Mouse (Mus musculus) forebrain, embryonic 10.5 days (tissue): Measurements from ENCODE around the gene Sorbs2. TPM values are rescaled to one million over a fixed set of nuclear protein-coding genes. Genes with fewer than 3 reads are reported as not detected.

Source experiments
- DNase-seq: peaks from one replicate; pipeline ENCODE4 v3.0.0-alpha.2; 2017; ENCODE audit warnings: low spot score; ENCODE audit errors: extremely low spot score
- H3K27ac ChIP-seq: fragments of 300-500 bp; sonication (generic); 2 replicates; pipeline ENCODE4 v1.5.1; 2016; ENCODE audit warnings: mild to moderate bottlenecking
- H3K27me3 ChIP-seq: fragments of 300-500 bp; sonication (generic); 2 replicates; pipeline ENCODE4 v1.6.1; 2016; ENCODE audit warnings: mild to moderate bottlenecking; ENCODE audit not compliant: poor library complexity, severe bottlenecking
- H3K36me3 ChIP-seq: fragments of 300-500 bp; sonication (generic); replicated peaks from 2 replicates; pipeline ENCODE4 v1.6.1; 2016; ENCODE audit warnings: mild to moderate bottlenecking, moderate library complexity
- H3K4me1 ChIP-seq: fragments of 300-500 bp; sonication (generic); 2 replicates; pipeline ENCODE4 v1.6.1; 2016
- H3K4me3 ChIP-seq: fragments of 300-500 bp; sonication (generic); 2 replicates; pipeline ENCODE4 v1.5.1; 2016; ENCODE audit warnings: mild to moderate bottlenecking, moderate library complexity
- H3K9me3 ChIP-seq: fragments of 300-500 bp; sonication (generic); 2 replicates; pipeline ENCODE4 v1.6.1; 2016; ENCODE audit warnings: mild to moderate bottlenecking, moderate library complexity
- WGBS: fragments of 180-500 bp; shearing (Covaris S2); methylation state at CpG from one replicate; pipeline ENCODE4 v1.1.7; 2016; 5-methylcytosine and 5-hydroxymethylcytosine counted together
- polyA plus RNA-seq: library from polyadenylated mRNA; unstranded; fragments of >200 nt; fragmentation: Nextera tagmentation; extraction: Ambion mirVana; gene quantifications from 2 replicates; pipeline ENCODE4 v1.2.1, GENCODE M21; 2016

The Sorbs2 gene
- polyA plus RNA-seq, 1 experiment from 2014 or later: 48.3 TPM

DNA sequence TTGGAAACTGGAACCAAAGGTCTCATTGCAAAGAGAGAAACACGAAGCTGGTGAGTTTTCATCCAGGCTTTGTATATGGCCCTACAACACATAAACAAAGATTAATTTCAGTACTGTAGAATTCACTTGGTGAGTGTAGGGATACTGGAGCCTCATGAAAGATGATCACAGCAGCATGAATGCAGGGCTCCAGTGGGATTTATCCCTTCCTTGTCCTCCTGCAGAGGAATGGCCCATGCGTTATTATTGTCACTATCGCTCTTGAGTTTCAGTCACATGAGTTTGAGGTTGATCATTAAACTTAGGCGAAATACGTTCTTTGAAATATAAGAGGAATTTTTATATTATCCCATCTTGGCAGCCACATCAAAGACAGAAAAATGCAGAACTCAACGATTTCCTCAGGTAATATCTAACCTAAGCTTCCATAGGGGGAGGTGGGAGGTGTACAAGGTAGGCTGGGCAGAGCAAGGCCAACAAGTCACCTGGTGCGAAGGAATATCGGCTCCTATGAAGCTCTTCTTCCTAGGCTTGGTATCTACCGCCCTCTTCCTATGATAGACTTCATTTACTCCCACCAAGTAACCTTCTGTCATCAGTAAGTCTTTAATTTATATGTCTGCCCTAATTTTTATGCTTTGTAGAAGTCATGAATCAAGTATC is 76.9 kb downstream of the Sorbs2 start:
- H3K27ac ChIP-seq: no peak overlapping the region
- H3K27me3 ChIP-seq: no peaks in the 10 kb centered on the region
- DNase-seq: no peak
- H3K4me1 ChIP-seq: peaks cover 3% of the 10 kb centered on the region; the same call in 1 of the 2 replicates
- WGBS: 95% methylated on average over 9 of the region's 9 CpGs
- H3K9me3 ChIP-seq: no peaks in the 10 kb centered on the region
- no peak overlapping the region for H3K4me3 ChIP-seq
- no peaks in the 10 kb centered on the region for H3K36me3 ChIP-seq

DNA sequence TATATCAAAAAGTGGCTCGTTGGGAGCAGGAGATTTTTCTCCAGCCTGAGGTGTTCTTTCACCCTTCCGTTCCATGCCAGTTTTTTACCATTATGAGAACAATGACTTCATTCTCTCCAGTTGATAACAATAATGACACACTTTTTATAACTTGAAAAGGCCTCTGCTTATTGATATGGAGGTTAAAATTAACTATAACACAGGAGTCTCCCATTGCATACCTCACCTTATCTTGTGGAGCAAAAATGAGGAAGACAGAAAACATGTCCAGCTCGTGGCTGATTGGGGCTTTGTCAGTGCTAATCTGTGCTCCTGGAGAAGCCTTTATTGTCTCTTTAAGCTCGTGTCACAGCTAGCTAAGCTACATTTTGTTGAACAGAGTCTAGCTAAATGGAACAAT is 77.6 kb downstream of the Sorbs2 start:
- no peak for DNase-seq
- no peaks in the 10 kb centered on the region for H3K27me3 ChIP-seq
- H3K4me3 ChIP-seq: no peak overlapping the region
- H3K36me3 ChIP-seq: no peaks in the 10 kb centered on the region
- WGBS: 48% methylated on average over 4 of the region's 4 CpGs
- H3K27ac ChIP-seq: no peak overlapping the region
- no peaks in the 10 kb centered on the region for H3K9me3 ChIP-seq
- peaks cover 3% of the 10 kb centered on the region; the same call in 1 of the 2 replicates for H3K4me1 ChIP-seq

DNA sequence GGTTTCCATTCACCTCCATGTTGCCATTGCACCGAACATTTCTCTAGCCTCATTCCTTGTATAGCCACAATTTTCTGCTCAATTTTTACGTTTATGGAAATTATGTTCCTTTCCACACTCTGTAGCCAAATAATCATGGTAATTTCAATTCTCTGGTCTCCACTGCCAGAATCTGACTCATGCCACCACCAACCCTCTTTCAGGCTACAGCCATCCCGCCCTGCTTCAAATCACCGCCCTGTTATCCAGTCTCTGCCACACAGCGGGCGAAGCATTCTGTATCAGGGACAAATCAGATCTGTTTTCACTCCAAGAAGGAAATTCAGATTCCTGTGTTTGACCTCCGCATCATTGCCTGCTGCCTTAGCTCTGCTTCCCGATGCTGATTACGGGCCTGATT is 79.4 kb downstream of the Sorbs2 start:
- Histone ChIP-seq H3K4me1 (peaks cover 3% of the 10 kb centered on the region; the same call in 1 of the 2 replicates), H3K27me3 (no peaks in the 10 kb centered on the region), H3K4me3 (no peak overlapping the region), H3K36me3 (no peaks in the 10 kb centered on the region), H3K9me3 (no peaks in the 10 kb centered on the region), H3K27ac (no peak overlapping the region)
- 96% methylated on average over 9 of the region's 9 CpGs for WGBS
- no peak for DNase-seq

DNA sequence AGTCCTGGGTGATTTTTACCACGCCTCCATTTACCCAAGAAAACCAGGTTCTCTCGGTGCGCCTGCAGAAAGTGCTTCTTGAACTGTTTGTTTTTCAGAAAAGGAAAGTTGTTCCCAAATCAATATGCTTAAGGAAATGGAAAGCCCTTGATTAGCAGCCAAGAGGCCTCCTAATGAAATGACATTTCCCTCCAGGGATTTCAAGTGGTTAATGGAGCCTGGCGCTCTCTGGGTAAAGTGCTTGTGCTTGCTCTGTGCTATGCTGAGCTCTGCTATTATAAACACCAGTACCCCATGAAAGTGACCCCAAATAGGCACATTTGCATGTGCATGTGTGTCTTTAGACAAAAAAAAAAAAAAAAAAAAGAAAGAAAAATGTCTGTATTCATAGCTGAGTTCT is 84.3 kb downstream of the Sorbs2 start:
- Histone ChIP-seq H3K9me3 (no peaks in the 10 kb centered on the region), H3K4me1 (no peaks in the 10 kb centered on the region), H3K27ac (no peak overlapping the region), H3K36me3 (no peaks in the 10 kb centered on the region), H3K27me3 (no peaks in the 10 kb centered on the region), H3K4me3 (no peak overlapping the region)
- DNase-seq: no peak
- WGBS: 91% methylated on average over 4 of the region's 4 CpGs

DNA sequence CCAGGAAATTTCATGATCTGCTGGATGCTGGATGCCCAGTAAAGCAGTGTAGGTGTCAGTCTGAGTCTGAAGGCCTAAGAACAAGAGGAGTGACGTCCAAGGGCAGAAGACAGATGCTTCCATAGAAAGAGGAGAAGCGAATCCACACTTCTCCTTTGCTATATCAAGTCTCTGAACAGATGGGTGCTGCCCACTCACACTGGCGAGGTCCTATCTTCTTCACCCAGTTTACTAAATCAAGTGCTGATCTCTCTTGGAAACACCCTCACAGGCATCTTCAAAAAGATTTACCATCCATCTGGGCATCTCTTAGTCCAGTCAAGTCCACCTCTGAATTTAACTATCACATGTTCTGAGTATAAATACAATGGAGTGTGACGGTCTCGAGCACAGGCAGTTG is 86.1 kb downstream of the Sorbs2 start:
- Histone ChIP-seq H3K27ac (no peak overlapping the region), H3K4me3 (no peak overlapping the region)
- WGBS: 87% methylated on average over 5 of the region's 5 CpGs

DNA sequence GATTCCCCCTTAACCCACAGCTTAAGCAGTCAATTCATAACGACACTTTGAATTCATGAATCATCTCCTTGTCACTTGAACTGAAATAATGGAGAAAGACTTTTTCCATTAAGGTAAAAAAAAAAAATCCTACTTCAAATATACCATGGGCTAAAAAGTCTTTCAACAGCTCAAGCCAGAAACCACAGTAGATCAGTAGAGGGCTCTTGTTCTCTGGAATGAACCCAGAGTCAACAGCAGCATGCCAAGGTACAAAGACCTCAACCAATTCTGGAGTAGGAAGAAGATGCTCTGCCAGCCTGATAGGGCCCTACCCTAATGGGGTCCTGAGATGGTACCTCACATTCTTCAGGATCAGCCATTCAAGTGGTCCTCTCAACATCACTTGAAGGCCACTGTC is 88.4 kb downstream of the Sorbs2 start:
- no peak for DNase-seq
- Histone ChIP-seq H3K4me3 (no peak overlapping the region), H3K27me3 (no peaks in the 10 kb centered on the region), H3K36me3 (no peaks in the 10 kb centered on the region), H3K9me3 (no peaks in the 10 kb centered on the region), H3K4me1 (no peaks in the 10 kb centered on the region), H3K27ac (no peak overlapping the region)
- WGBS: 96% methylated on average over 1 of the region's 1 CpGs

More for the DNA sequence above, 86.1 kb downstream of the Sorbs2 start:
- no peaks in the 10 kb centered on the region for H3K4me1 ChIP-seq
- DNase-seq: no peak
- no peaks in the 10 kb centered on the region for H3K36me3 ChIP-seq
- H3K9me3 ChIP-seq: no peaks in the 10 kb centered on the region
- H3K27me3 ChIP-seq: no peaks in the 10 kb centered on the region

DNA sequence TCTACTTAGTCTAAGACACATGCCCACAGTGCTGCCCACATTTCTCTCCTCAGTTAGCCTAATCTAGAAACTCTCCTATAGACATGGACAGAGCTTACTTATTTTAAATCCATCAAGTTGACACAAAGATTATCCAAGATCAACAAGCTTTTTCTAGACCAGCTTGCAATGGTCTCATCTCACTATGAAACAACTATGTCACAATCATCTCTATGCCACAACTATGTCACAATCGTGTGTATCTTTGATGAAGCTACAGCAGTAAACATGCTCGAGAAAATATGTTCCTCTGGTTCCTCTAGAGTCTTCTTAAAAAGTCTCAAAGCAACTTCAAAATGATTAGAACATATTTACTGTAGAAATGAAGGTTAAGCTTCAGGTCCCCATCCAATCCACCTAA is 89.0 kb downstream of the Sorbs2 start:
- H3K27me3 ChIP-seq: no peaks in the 10 kb centered on the region
- WGBS: 93% methylated on average over 2 of the region's 2 CpGs
- no peak overlapping the region for H3K27ac ChIP-seq
- no peak for DNase-seq
- H3K4me3 ChIP-seq: no peak overlapping the region
- H3K4me1 ChIP-seq: no peaks in the 10 kb centered on the region
- H3K36me3 ChIP-seq: no peaks in the 10 kb centered on the region
- no peaks in the 10 kb centered on the region for H3K9me3 ChIP-seq

DNA sequence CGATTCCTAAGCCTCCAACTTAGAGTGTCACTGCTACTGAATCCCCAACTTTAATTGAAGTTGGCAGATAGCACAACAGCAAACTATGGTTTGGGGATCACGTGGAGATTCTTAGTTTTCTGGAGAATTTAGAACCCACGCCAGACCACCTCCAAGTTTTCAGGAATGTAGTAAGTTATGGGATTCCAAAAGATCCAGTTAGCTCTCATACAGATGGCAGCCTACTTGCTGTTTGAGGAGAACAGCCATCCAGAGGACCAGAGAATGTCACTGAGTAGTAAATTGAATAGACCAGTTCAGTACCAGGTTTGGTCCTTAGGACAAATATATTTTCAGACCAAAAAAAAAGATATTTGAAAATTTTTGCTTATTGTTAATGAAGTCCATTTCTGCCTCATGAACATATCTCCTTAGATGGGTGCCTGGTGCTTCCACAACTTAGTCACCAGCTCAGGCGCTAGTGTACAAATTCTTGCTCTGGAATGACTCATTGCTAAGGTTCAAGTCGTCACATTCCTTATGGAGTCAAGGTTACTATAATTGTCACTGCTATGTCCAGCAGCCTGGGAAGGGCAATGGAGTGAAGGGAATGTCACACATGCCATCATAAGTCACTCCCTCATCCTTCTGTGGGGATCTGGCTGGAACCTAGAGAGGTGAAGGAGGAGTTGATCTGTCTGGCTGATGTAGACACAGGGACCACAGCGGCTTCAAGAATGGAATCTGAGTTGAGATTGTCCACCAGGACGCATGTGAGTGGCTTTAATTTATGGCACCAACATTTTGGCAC is 90.2 kb downstream of the Sorbs2 start:
- WGBS: 92% methylated on average over 7 of the region's 7 CpGs
- no peak overlapping the region for H3K4me3 ChIP-seq
- H3K27ac ChIP-seq: no peak overlapping the region
- H3K4me1 ChIP-seq: no peaks in the 10 kb centered on the region
- DNase-seq: no peak
- H3K36me3 ChIP-seq: no peaks in the 10 kb centered on the region
- no peaks in the 10 kb centered on the region for H3K27me3 ChIP-seq
- H3K9me3 ChIP-seq: no peaks in the 10 kb centered on the region

DNA sequence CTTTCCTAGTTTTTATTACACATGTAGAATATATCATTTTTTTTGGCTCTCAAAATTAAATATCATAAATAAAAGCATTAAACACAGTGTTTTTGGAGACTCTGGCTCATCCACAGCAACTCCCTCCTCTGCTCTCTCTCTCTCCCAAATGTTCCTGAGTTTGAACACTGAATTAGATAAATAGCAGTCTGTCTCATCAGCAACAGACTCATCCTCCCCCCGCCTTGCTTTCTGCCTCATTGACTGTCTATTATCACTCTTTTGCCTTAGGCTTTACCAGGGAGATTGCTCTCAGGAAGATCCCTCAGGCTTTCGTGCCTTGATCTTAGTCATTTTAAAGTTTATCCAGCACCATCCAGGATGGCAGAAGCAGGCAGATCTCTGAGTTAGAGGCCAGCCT is 91.3 kb downstream of the Sorbs2 start:
- Histone ChIP-seq H3K27ac (no peak overlapping the region), H3K36me3 (no peaks in the 10 kb centered on the region), H3K9me3 (no peaks in the 10 kb centered on the region), H3K4me3 (no peak overlapping the region), H3K27me3 (no peaks in the 10 kb centered on the region), H3K4me1 (no peaks in the 10 kb centered on the region)
- no peak for DNase-seq
- WGBS: 57% methylated on average over 2 of the region's 2 CpGs

DNA sequence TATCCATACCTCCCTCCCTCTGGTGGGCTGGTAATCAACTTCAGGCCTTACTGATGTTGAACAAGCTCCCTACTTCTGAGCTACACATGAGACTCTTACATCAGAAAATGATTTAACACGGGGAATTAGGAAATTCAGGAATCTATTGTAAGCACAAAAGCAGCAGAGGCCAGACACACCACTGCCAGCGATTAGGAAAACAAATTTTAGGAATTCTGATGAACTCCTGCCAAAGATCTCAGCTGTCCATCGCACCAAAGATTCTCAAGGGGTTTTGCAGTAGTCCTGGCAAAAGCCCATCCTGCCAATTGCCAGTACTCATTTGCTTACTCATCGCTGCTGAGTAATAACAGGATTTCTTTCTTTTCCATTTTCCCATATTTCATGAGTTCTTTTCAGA is 94.4 kb downstream of the Sorbs2 start:
- Histone ChIP-seq H3K36me3 (no peaks in the 10 kb centered on the region), H3K27ac (no peak overlapping the region), H3K9me3 (no peaks in the 10 kb centered on the region), H3K4me1 (no peaks in the 10 kb centered on the region), H3K4me3 (no peak overlapping the region), H3K27me3 (no peaks in the 10 kb centered on the region)
- DNase-seq: no peak
- WGBS: 84% methylated on average over 4 of the region's 4 CpGs

DNA sequence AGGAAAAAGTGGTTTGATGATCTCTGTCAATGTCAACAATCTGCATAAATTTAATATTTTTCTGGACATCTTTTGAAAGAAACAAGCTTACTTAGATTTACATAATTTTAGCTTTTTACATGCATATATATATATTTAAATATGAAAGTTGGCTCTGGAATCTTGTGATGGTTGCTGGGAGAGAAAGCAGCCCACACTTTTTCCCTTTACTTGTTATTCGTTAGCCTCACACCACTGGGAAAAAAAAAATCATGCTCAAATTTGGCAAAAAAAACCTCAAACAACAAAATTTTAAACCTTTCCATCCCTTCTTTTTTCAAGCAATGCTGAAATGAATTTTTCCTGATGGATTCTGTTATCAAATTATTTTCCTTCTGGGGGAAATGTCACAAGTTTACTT is 97.8 kb downstream of the Sorbs2 start:
- 77% methylated on average over 1 of the region's 1 CpGs for WGBS
- Histone ChIP-seq H3K27ac (no peak overlapping the region), H3K27me3 (no peaks in the 10 kb centered on the region), H3K4me1 (peaks cover 12% of the 10 kb centered on the region), H3K36me3 (no peaks in the 10 kb centered on the region), H3K4me3 (no peak overlapping the region), H3K9me3 (no peaks in the 10 kb centered on the region)
- no peak for DNase-seq

DNA sequence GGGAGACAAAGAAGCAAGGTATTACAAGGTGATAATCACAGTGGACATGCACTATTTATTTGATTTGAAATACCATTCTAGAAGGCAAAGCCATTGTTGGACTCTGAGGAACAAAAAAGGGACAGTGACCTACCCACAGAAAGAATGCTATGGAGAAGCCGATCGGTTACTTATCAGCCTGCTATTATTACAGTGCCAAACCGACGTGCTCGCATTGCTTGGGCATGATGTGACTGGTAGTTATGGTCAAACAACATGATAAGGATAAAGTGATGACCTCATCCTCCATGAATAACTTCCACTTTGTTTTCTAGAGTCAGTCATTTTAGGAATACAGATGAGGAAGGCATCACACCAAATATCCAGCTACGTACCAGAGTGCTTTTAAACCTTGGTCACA is 99.4 kb downstream of the Sorbs2 start:
- H3K27me3 ChIP-seq: no peaks in the 10 kb centered on the region
- no peak overlapping the region for H3K4me3 ChIP-seq
- no peak for DNase-seq
- H3K9me3 ChIP-seq: no peaks in the 10 kb centered on the region
- H3K36me3 ChIP-seq: no peaks in the 10 kb centered on the region
- H3K27ac ChIP-seq: no peak overlapping the region
- H3K4me1 ChIP-seq: peaks cover 23% of the 10 kb centered on the region
- WGBS: 95% methylated on average over 6 of the region's 6 CpGs

DNA sequence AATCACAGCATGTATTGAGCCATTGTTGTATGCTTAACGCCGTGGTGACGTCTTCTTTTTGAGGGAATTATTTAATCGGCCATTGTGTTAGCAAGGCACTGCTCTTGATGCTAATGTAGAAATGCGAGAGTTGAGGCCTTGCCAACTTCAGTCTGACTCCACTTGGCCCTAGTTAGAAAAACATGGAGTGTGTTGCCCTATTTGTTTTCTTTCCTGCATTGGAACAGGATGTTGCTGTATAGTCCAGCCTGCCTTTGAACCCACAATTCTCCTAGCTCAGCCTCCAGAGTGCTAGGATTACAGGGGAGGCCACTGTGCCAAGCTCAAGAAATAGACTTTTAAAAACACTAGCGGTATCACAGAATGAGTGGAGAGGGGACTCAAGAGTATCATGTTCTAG is 100.8 kb downstream of the Sorbs2 start:
- Histone ChIP-seq H3K27ac (no peak overlapping the region), H3K27me3 (0 out of 2 replicates have a peak, but pooled peaks cover 4% of the 10 kb centered on the region), H3K9me3 (no peaks in the 10 kb centered on the region), H3K36me3 (no peaks in the 10 kb centered on the region), H3K4me1 (peaks cover 23% of the 10 kb centered on the region), H3K4me3 (no peak overlapping the region)
- DNase-seq: no peak
- 94% methylated on average over 6 of the region's 6 CpGs for WGBS
